Mouse (Mus musculus): Measurements from ENCODE around the gene Pkp1. TPM values are rescaled to one million over a fixed set of nuclear protein-coding genes. Genes with fewer than 3 reads are reported as not detected.

Gene Pkp1
- polyA plus RNA-seq, 1 experiment from 2014 or later: 20.1 TPM

GRCm38 (mm10) chr1:135835716-135836483, 83.1 kb downstream of the Pkp1 start, which contains the start of gene Tnnt2:
Gene Tnnt2, plus strand, starts transcription at chr1:135836354.
- ATAC-seq (ENCODE audit: low read depth) (peak; percentile 77), DNase-seq (ENCODE audit: low spot score) (peak; percentile 79)
- H3K36me3 ChIP-seq (ENCODE audit: control insufficient read depth, insufficient read depth, low read length): no peaks in the 10 kb centered on the region
- H3K4me2 ChIP-seq (ENCODE audit: low read depth, low read length): peak within 1 kb of the TSS; percentile 10; the same call in 1 of the 2 replicates
- H3K4me1 ChIP-seq (ENCODE audit: control insufficient read depth, insufficient read depth, low read length): peaks cover 9% of the 10 kb centered on the region; the same call in 1 of the 2 replicates
- no peaks in the 10 kb centered on the region for H3K9me3 ChIP-seq (ENCODE audit: control insufficient read depth, low read length)
- peak within 1 kb of the TSS; percentile 12; the same call in 1 of the 2 replicates for H3K27ac ChIP-seq (replicated peaks; ENCODE audit: low read depth, low read length)
- 0 out of 2 replicates have a peak within 1 kb of the TSS, but pooled peaks have one; percentile 3 for H3K4me3 ChIP-seq (ENCODE audit: low read depth, low read length)
- no peak within 1 kb of the TSS for H3K9ac ChIP-seq (ENCODE audit: low read depth, low read length)
- no peaks in the 10 kb centered on the region for H3K27me3 ChIP-seq (replicated peaks; ENCODE audit: control insufficient read depth, insufficient read depth, low read length)
- WGBS: 27% methylated on average over 9 of the region's 9 CpGs

DNA sequence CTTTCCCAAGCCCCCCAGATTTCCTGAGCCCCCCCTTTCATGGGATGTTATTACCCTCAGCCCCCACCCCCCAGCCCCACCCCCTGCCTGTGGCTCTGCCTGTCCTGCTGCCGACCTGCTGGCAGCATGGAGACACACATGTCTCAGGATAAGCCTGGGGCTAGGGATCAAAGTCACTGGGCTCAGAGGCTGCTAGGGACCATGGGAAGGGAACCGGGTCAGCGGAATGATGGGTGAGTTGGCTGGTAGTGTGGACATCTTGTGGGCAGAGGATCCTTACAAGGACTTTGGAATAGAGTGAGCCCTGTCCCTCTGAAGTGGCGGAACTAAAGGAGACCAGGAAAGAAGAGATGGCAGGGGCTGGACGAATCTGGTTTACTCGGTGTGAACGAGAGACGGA, 84.0 kb downstream of the Pkp1 start:
- 69% methylated on average over 8 of the region's 8 CpGs for WGBS

GRCm38 (mm10) chr1:135834206-135834859, 84.7 kb downstream of the Pkp1 start:
- Histone ChIP-seq H3K4me2 (ENCODE audit: low read depth, low read length) (no peak overlapping the region), H3K9me3 (ENCODE audit: control insufficient read depth, low read length) (no peaks in the 10 kb centered on the region), H3K9ac (ENCODE audit: low read depth, low read length) (no peak overlapping the region), H3K27ac (replicated peaks; ENCODE audit: low read depth, low read length) (no peak overlapping the region), H3K4me1 (ENCODE audit: control insufficient read depth, insufficient read depth, low read length) (peaks cover 9% of the 10 kb centered on the region; the same call in 1 of the 2 replicates), H3K27me3 (replicated peaks; ENCODE audit: control insufficient read depth, insufficient read depth, low read length) (no peaks in the 10 kb centered on the region), H3K36me3 (ENCODE audit: control insufficient read depth, insufficient read depth, low read length) (no peaks in the 10 kb centered on the region), H3K4me3 (ENCODE audit: low read depth, low read length) (no peak overlapping the region)
- DNase-seq (ENCODE audit: low spot score): peak; percentile 47
- 59% methylated on average over 6 of the region's 6 CpGs for whole genome bisulfite sequencing
- no peak for ATAC-seq (ENCODE audit: low read depth)

More for the DNA sequence above, 84.0 kb downstream of the Pkp1 start:
- H3K4me2 ChIP-seq (ENCODE audit: low read depth, low read length): no peak overlapping the region
- H3K36me3 ChIP-seq (ENCODE audit: control insufficient read depth, insufficient read depth, low read length): no peaks in the 10 kb centered on the region
- H3K27ac ChIP-seq (replicated peaks; ENCODE audit: low read depth, low read length): no peak overlapping the region
- no peak for ATAC-seq (ENCODE audit: low read depth)
- peaks cover 9% of the 10 kb centered on the region; the same call in 1 of the 2 replicates for H3K4me1 ChIP-seq (ENCODE audit: control insufficient read depth, insufficient read depth, low read length)
- no peaks in the 10 kb centered on the region for H3K27me3 ChIP-seq (replicated peaks; ENCODE audit: control insufficient read depth, insufficient read depth, low read length)
- DNase-seq (ENCODE audit: low spot score): no peak
- no peaks in the 10 kb centered on the region for H3K9me3 ChIP-seq (ENCODE audit: control insufficient read depth, low read length)
- no peak overlapping the region for H3K4me3 ChIP-seq (ENCODE audit: low read depth, low read length)
- H3K9ac ChIP-seq (ENCODE audit: low read depth, low read length): no peak overlapping the region

- peak; percentile 39 for DNase-seq (ENCODE audit: low spot score)
- Histone ChIP-seq H3K27ac (replicated peaks; ENCODE audit: low read depth, low read length) (no peak overlapping the region), H3K4me1 (ENCODE audit: control insufficient read depth, insufficient read depth, low read length) (no peaks in the 10 kb centered on the region), H3K27me3 (replicated peaks; ENCODE audit: control insufficient read depth, insufficient read depth, low read length) (no peaks in the 10 kb centered on the region), H3K9ac (ENCODE audit: low read depth, low read length) (no peak overlapping the region), H3K4me2 (ENCODE audit: low read depth, low read length) (no peak overlapping the region), H3K36me3 (ENCODE audit: control insufficient read depth, insufficient read depth, low read length) (no peaks in the 10 kb centered on the region), H3K4me3 (ENCODE audit: low read depth, low read length) (no peak overlapping the region), H3K9me3 (ENCODE audit: control insufficient read depth, low read length) (no peaks in the 10 kb centered on the region)
- no peak for ATAC-seq (ENCODE audit: low read depth)
- 29% methylated on average over 1 of the region's 1 CpGs for WGBS
Observed at GRCm38 (mm10) chr1:135828918-135829317, 90.1 kb downstream of the Pkp1 start.

DNA sequence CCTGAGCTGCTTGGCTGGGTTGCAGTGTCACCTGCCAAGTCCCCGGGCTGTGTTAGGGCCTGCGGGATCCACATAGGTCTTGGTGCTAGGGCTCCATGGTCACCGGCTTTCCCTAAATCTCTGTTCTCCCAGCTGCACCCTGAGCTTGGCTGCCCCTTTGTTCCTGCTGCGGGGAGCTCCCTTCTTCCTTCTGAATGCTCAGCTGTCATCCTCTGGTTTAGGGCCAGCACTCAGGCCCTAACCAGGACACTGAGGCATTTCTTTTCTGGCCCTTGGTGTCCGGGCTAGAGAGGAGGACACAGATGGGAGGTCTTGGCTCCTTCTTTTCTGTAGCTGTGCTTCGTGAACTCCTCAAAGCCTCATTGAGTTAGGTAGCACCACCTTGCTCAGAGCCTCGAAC, 97.2 kb downstream of the Pkp1 start:
- Histone ChIP-seq H3K9ac (ENCODE audit: low read depth, low read length) (no peak overlapping the region), H3K27me3 (replicated peaks; ENCODE audit: control insufficient read depth, insufficient read depth, low read length) (peaks cover 35% of the 10 kb centered on the region), H3K4me2 (ENCODE audit: low read depth, low read length) (no peak overlapping the region), H3K9me3 (ENCODE audit: control insufficient read depth, low read length) (no peaks in the 10 kb centered on the region), H3K4me1 (ENCODE audit: control insufficient read depth, insufficient read depth, low read length) (no peaks in the 10 kb centered on the region), H3K4me3 (ENCODE audit: low read depth, low read length) (no peak overlapping the region), H3K27ac (replicated peaks; ENCODE audit: low read depth, low read length) (no peak overlapping the region), H3K36me3 (ENCODE audit: control insufficient read depth, insufficient read depth, low read length) (no peaks in the 10 kb centered on the region)
- ATAC-seq (ENCODE audit: low read depth) (no peak), DNase-seq (ENCODE audit: low spot score) (no peak)
- WGBS: 79% methylated on average over 6 of the region's 7 CpGs

Other genes with a start within 250 kb of the Pkp1 start
- gene Csrp1, start 199.1 kb downstream of the Pkp1 start, polyA plus RNA-seq (2014; fragmentation: Nextera tagmentation; extraction: Ambion mirVana): 112 and 119 TPM in 2 replicates
- 80.1 and 90.4 TPM in 2 replicates for gene Phlda3, start 153.1 kb downstream of the Pkp1 start, polyA plus RNA-seq (2014; fragmentation: Nextera tagmentation; extraction: Ambion mirVana)
- 637 and 738 TPM in 2 replicates for gene Tnni1, start 139.8 kb downstream of the Pkp1 start, polyA plus RNA-seq (2014; fragmentation: Nextera tagmentation; extraction: Ambion mirVana)
- gene Lad1, start 100.6 kb downstream of the Pkp1 start, polyA plus RNA-seq (2014; fragmentation: Nextera tagmentation; extraction: Ambion mirVana): 16.6 and 21.7 TPM in 2 replicates
- 193 and 213 TPM in 2 replicates for gene Tnnt2, start 82.9 kb downstream of the Pkp1 start, polyA plus RNA-seq (2014; fragmentation: Nextera tagmentation; extraction: Ambion mirVana)
- 0.09 TPM in 1 of 2 replicates, not detected in the other for gene Igfn1, start 87.1 kb upstream of the Pkp1 start, polyA plus RNA-seq (2014; fragmentation: Nextera tagmentation; extraction: Ambion mirVana)
- gene Tmem9, start 88.9 kb upstream of the Pkp1 start, polyA plus RNA-seq (2014; fragmentation: Nextera tagmentation; extraction: Ambion mirVana): 93.3 and 112 TPM in 2 replicates
- 0.67 TPM in 1 of 2 replicates, not detected in the other for gene Ascl5, start 131.6 kb upstream of the Pkp1 start, polyA plus RNA-seq (2014; fragmentation: Nextera tagmentation; extraction: Ambion mirVana)
- gene Cacna1s, start 133.5 kb upstream of the Pkp1 start, polyA plus RNA-seq (2014; fragmentation: Nextera tagmentation; extraction: Ambion mirVana): 11.2 and 12.1 TPM in 2 replicates
- gene Kif21b, start 212.2 kb upstream of the Pkp1 start, polyA plus RNA-seq (2014; fragmentation: Nextera tagmentation; extraction: Ambion mirVana): 2.8 and 3.3 TPM in 2 replicates